Mouse (Mus musculus) Muller cell, postnatal 12 days (primary cell): ENCODE results near the gene Vmn2r26.
"Not testable (repeated sequence)": the region's sequence is repeated elsewhere in the genome, so short reads cannot be mapped to it uniquely, and the experiment has no call there.

Experiments used
- DNase-seq: peaks from one replicate; pipeline ENCODE4 v3.0.0-alpha.2; 2015; ENCODE audit errors: inconsistent ontology term

The Vmn2r26 gene

DNA sequence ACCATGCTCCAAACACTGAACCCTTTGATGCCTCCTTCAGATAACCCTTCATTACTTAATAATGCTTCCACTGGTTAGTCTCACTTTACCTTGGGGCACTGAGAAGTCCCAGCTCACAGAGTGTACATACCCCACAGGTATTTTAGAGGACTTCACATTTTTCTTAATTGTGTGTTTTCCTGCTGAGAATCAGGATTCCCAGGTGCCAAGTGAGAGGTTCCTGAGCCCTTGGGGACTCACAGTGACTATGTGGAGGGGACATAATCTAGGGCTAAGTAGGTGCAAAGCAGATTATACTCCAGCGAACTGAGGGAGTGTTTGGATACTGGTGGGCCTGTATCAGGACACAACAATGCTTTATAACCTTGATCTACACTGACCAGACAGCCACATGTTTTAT is at the start of gene Vmn2r26:
Vmn2r26 (plus strand) TSS at position 301 of the 400 bp plus-strand sequence.
- not testable (repeated sequence) for DNase-seq

- DNase-seq: no peak
Observed at GRCm38 (mm10) chr6:124020841-124021240, 3.5 kb upstream of the Vmn2r26 start.

DNA sequence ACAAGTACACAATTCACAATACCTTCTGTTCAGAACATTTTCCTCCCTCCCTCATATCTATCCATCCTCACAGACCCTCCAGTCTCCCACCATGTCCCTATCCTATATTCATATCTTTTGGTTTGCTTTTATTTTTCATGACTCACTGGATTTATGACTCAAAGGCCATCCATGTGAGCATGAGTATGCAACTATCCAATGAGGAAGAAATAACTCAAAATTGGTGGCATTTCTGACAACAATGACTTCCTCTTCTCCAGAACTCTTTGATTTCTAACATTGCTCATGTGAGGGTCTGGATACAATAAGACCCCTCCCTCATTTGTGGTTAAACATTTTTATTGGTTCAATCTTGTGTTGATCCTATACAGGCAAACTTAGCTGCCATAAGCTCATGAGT is 24.0 kb downstream of the Vmn2r26 start:
- DNase-seq: no peak

DNA sequence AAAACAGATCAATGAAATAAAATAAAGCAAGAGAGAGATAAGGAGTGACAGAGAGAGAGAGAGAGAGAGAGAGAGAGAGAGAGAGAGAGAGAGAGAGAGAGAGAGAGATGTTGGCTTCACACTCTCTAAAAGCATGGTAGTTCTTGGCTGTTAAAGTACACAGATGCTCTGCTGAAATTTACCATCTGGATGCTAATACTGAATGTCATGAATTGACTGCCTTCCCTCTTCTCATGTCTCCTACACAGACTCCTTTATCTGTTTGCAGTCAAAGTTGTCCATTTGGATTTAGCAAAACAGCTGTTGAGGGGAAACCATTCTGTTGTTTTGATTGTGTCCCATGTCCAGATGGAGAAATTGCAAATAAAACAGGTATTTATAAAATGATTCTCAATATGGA is 29.2 kb downstream of the Vmn2r26 start:
- DNase-seq: not testable (repeated sequence)

DNA sequence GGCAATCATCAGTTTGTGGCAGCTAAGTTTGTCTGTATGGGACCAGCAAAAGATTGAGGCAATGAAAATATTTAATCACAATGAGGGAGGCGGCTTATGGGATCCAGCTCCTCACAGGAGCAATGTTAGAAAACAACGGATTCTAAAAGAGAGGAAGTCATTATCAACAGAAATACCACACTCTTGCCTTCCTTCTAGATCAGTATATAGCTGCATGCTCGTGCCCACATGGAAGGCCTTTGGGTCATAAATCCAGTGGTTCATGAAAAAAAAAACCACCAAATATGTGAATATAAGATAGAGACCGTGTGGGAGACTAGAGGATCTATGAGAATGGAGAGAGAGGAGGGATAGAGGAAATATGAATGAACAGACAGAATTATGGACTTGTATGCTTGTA is 78.0 kb downstream of the Vmn2r26 start:
- no peak for DNase-seq
